Mouse (Mus musculus) liver, embryonic 11.5 days (tissue): ENCODE measurements around the gene Gm49342. TPM values are rescaled to one million over a fixed set of nuclear protein-coding genes. Genes with fewer than 3 reads are reported as not detected.

Source experiments
- ATAC-seq: fragments of 200-750 bp; cut with Nextera tagmentation; replicated peaks from 2 replicates; pipeline ENCODE4 v1.8.0; 2017; ENCODE audit warnings: moderate number of reproducible peaks, mild to moderate bottlenecking, moderate TSS enrichment, moderate library complexity; ENCODE audit not compliant: low FRiP score
- DNase-seq: peaks from one replicate; pipeline ENCODE4 v3.0.0-alpha.2; 2017; ENCODE audit warnings: low spot score
- H3K27ac ChIP-seq: fragments of 300-500 bp; sonication (generic); 2 replicates; pipeline ENCODE4 v1.5.1; 2014; ENCODE audit warnings: mild to moderate bottlenecking, low read depth, low read length, control low read depth
- H3K27me3 ChIP-seq: fragments of 300-500 bp; sonication (generic); replicated peaks from 2 replicates; pipeline ENCODE4 v1.6.1; 2014; ENCODE audit warnings: low read length, mixed read lengths; ENCODE audit not compliant: control insufficient read depth, insufficient read depth
- H3K36me3 ChIP-seq: fragments of 300-500 bp; sonication (generic); 2 replicates; pipeline ENCODE4 v1.6.1; 2014; ENCODE audit warnings: mild to moderate bottlenecking, low read length, moderate library complexity, mixed read lengths; ENCODE audit not compliant: control insufficient read depth, insufficient read depth
- H3K4me1 ChIP-seq: fragments of 300-500 bp; sonication (generic); replicated peaks from 2 replicates; pipeline ENCODE4 v1.6.1; 2014; ENCODE audit warnings: low read length, mixed read lengths; ENCODE audit not compliant: control insufficient read depth, insufficient read depth
- H3K4me2 ChIP-seq: fragments of 300-500 bp; sonication (generic); 2 replicates; pipeline ENCODE4 v1.6.1; 2014; ENCODE audit warnings: mild to moderate bottlenecking, control low read depth, moderate library complexity
- H3K4me3 ChIP-seq: fragments of 300-500 bp; sonication (generic); 2 replicates; pipeline ENCODE4 v1.5.1; 2014; ENCODE audit warnings: low read depth, low read length, control low read depth
- H3K9ac ChIP-seq: fragments of 300-500 bp; sonication (generic); 2 replicates; pipeline ENCODE4 v1.6.1; 2014; ENCODE audit warnings: low read depth, low read length, control low read depth
- H3K9me3 ChIP-seq: fragments of 300-500 bp; sonication (generic); 2 replicates; pipeline ENCODE4 v1.6.1; 2016; ENCODE audit warnings: low read length, inconsistent platforms, mixed read lengths; ENCODE audit not compliant: control insufficient read depth
- WGBS: fragments of 180-500 bp; shearing (Covaris S2); extraction: QIAGEN DNeasy Blood & Tissue Kit; methylation state at CpG from one replicate; pipeline ENCODE4 v1.1.7; 2014; 5-methylcytosine and 5-hydroxymethylcytosine counted together
- polyA plus RNA-seq: library from polyadenylated mRNA; unstranded; fragments of >200 nt; fragmentation: Nextera tagmentation; extraction: Ambion mirVana; gene quantifications from 2 replicates; pipeline ENCODE4 v1.2.1, GENCODE M21; 2014

Gene Gm49342
- polyA plus RNA-seq, 1 experiment from 2014 or later: not detected

GRCm38 (mm10) chr14:50981837-50982236 is 37.5 kb downstream of the Gm49342 start:
- H3K27ac ChIP-seq: no peak overlapping the region
- DNase-seq: no peak
- H3K36me3 ChIP-seq: no peaks in the 10 kb centered on the region

GRCm38 (mm10) chr14:50987668-50988067 is 43.4 kb downstream of the Gm49342 start:
- no peak overlapping the region for H3K9ac ChIP-seq
- DNase-seq: no peak
- no peak for ATAC-seq
- no peak overlapping the region for H3K4me2 ChIP-seq
- H3K4me1 ChIP-seq: no peaks in the 10 kb centered on the region
- H3K4me3 ChIP-seq: no peak overlapping the region
- H3K9me3 ChIP-seq: no peaks in the 10 kb centered on the region
- H3K27me3 ChIP-seq: no peaks in the 10 kb centered on the region
- no peaks in the 10 kb centered on the region for H3K36me3 ChIP-seq
- 84% methylated on average over 2 of the region's 2 CpGs for WGBS
- no peak overlapping the region for H3K27ac ChIP-seq

More at GRCm38 (mm10) chr14:50981837-50982236, 37.5 kb downstream of the Gm49342 start:
- Histone ChIP-seq H3K4me1 (no peaks in the 10 kb centered on the region), H3K4me2 (no peak overlapping the region), H3K4me3 (no peak overlapping the region), H3K9ac (no peak overlapping the region), H3K9me3 (no peaks in the 10 kb centered on the region), H3K27me3 (no peaks in the 10 kb centered on the region)
- WGBS: 37% methylated on average over 5 of the region's 5 CpGs
- no peak for ATAC-seq

GRCm38 (mm10) chr14:50991037-50991436 is 46.7 kb downstream of the Gm49342 start:
- Histone ChIP-seq H3K27ac (no peak overlapping the region), H3K27me3 (no peaks in the 10 kb centered on the region), H3K4me3 (no peak overlapping the region), H3K4me1 (no peaks in the 10 kb centered on the region), H3K9ac (no peak overlapping the region), H3K9me3 (no peaks in the 10 kb centered on the region), H3K4me2 (no peak overlapping the region), H3K36me3 (no peaks in the 10 kb centered on the region)
- ATAC-seq: no peak
- no peak for DNase-seq
- WGBS: 79% methylated on average over 3 of the region's 3 CpGs

- H3K4me2 ChIP-seq: no peak overlapping the region
- 39% methylated on average over 3 of the region's 3 CpGs for WGBS
- no peak overlapping the region for H3K9ac ChIP-seq
- H3K36me3 ChIP-seq: no peaks in the 10 kb centered on the region
- no peaks in the 10 kb centered on the region for H3K4me1 ChIP-seq
- DNase-seq (no peak), ATAC-seq (no peak)
- H3K27me3 ChIP-seq: no peaks in the 10 kb centered on the region
- H3K27ac ChIP-seq: no peak overlapping the region
- no peak overlapping the region for H3K4me3 ChIP-seq
- H3K9me3 ChIP-seq: no peaks in the 10 kb centered on the region
Observed at GRCm38 (mm10) chr14:50997088-50997487, 52.8 kb downstream of the Gm49342 start.

DNA sequence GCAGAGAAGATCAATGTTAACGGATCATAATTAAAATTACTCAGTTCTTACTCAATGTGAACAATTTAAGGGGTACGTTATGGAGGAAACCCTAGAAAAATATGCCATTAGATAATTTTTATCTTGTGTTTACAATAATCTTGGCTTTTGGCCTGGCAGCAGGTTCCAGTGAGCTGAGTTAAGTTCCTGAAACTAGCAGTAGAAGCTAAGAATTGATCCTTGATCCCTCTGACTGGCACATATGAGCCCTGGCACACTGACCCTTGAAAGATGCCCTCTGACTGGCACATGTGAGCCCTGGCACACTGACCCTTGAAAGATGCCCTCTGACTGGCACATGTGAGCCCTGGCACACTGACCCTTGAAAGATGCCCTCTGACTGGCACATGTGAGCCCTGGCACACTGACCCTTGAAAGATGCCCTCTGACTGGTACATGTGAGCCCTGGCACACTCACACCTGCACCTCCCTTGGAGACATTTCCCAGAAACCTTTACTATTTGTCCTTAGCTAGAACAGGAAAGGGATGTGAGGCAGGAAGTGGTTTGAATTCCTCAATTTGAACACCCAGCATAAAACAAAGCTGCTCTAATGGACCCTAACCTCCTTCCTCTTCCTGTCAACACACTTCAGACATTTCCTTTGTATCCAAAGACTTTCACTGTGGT is 53.8 kb downstream of the Gm49342 start:
- Histone ChIP-seq H3K4me1 (no peaks in the 10 kb centered on the region), H3K9me3 (no peaks in the 10 kb centered on the region), H3K27me3 (no peaks in the 10 kb centered on the region), H3K4me3 (no peak overlapping the region), H3K9ac (no peak overlapping the region), H3K27ac (no peak overlapping the region), H3K4me2 (no peak overlapping the region), H3K36me3 (no peaks in the 10 kb centered on the region)
- DNase-seq: peak; percentile 9
- 51% methylated on average over 2 of the region's 2 CpGs for WGBS
- no peak for ATAC-seq

- no peak within 1 kb of the TSS for H3K9ac ChIP-seq
- H3K4me2 ChIP-seq: no peak within 1 kb of the TSS
- ATAC-seq: no peak
- no peaks in the 10 kb centered on the region for H3K36me3 ChIP-seq
- no peak for DNase-seq
- no peak within 1 kb of the TSS for H3K27ac ChIP-seq
- H3K4me3 ChIP-seq: no peak within 1 kb of the TSS
- H3K27me3 ChIP-seq: no peaks in the 10 kb centered on the region
- WGBS: 71% methylated on average over 8 of the region's 8 CpGs
- no peaks in the 10 kb centered on the region for H3K4me1 ChIP-seq
- no peaks in the 10 kb centered on the region for H3K9me3 ChIP-seq
Observed at GRCm38 (mm10) chr14:51007152-51007801, 63.0 kb downstream of the Gm49342 start, which contains the start of gene Rnase10. Rnase10 (plus strand) TSS chr14:51007751.

DNA sequence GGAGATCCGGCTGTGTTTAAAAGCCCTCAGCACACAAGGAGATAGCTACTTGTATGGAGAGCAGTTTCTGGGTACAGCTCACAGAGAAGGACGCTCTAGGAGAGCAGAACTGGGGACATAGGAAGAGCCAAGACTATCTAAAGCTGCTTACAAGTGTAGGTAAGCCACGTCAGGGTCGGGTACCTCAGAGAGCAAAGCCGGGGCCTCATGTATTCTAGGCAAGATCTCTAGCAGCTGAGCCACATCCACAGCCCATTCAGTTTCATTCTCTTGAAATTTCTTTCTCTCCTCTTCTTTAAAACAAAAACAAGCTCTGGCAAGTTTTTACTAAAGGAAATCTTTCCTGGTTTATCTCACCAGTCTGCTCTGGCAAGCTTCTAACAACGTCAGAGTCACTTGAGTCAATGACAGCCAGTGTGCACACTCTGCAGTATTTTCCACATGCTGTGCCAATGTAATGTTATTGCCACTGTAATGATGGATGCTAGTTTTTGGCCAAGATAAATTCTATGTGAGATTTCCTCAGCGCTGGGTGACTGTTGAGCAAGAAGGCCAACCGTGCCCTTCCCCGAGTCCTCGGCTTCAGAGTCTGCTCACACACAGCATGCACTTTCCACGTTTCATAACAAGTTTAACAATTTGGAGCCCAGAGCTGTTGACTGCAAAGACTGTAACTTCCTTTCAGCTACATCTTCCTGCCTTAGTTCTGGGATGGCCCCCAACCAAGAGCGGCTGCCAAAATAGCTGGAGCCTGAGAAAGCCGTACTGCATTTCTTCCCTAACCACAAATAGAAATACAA is 63.8 kb downstream of the Gm49342 start:
- no peaks in the 10 kb centered on the region for H3K36me3 ChIP-seq
- WGBS: 62% methylated on average over 13 of the region's 13 CpGs
- H3K9ac ChIP-seq: no peak overlapping the region
- no peak for ATAC-seq
- no peak overlapping the region for H3K27ac ChIP-seq
- no peaks in the 10 kb centered on the region for H3K4me1 ChIP-seq
- H3K4me2 ChIP-seq: no peak overlapping the region
- H3K4me3 ChIP-seq: no peak overlapping the region
- no peak for DNase-seq
- H3K9me3 ChIP-seq: no peaks in the 10 kb centered on the region
- no peaks in the 10 kb centered on the region for H3K27me3 ChIP-seq

GRCm38 (mm10) chr14:51008781-51009180 is 64.5 kb downstream of the Gm49342 start:
- H3K4me2 ChIP-seq: no peak overlapping the region
- ATAC-seq: no peak

More at GRCm38 (mm10) chr14:51008781-51009180, 64.5 kb downstream of the Gm49342 start:
- H3K9me3 ChIP-seq: no peaks in the 10 kb centered on the region
- no peaks in the 10 kb centered on the region for H3K4me1 ChIP-seq
- no peaks in the 10 kb centered on the region for H3K36me3 ChIP-seq
- no peak overlapping the region for H3K9ac ChIP-seq
- H3K27ac ChIP-seq: no peak overlapping the region
- DNase-seq: no peak
- H3K27me3 ChIP-seq: no peaks in the 10 kb centered on the region
- WGBS: 90% methylated on average over 4 of the region's 4 CpGs
- no peak overlapping the region for H3K4me3 ChIP-seq
